Mouse (Mus musculus) bone marrow, adult 2 months (tissue): ENCODE measurements around the gene Mt2.

Experiments used
- CTCF ChIP-seq: fragments of 200-500 bp; IDR thresholded peaks from 2 replicates; pipeline ENCODE4 v1.5.1; 2011; ENCODE audit warnings: low read length, control low read depth; ENCODE audit not compliant: control insufficient read depth, insufficient read depth
- POLR2A ChIP-seq: fragments of 200-500 bp; IDR thresholded peaks from 2 replicates; pipeline ENCODE4 v1.6.1; 2011; ENCODE audit warnings: low read depth, mild to moderate bottlenecking, control low read depth, low read length, borderline replicate concordance; ENCODE audit not compliant: control insufficient read depth

DNA sequence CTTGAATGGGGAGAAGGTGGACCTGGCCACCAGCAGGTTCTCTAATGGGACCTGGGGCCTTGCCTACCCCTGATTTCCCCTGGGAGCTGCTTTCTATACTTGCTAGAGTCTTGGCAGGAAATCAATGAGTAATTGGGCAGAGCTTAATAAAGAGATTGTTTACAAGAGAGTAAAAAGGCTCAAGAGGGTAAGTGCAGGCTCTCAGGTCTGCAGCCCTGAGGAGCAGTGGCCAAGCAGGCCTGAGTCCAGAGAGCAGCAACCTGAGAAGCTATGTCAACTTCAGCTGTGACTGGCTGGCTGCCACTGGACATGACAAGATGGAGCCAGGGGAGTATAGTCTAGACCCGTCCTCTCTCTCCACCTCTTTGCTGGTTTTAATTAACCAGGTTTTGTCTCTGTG is 20.5 kb downstream of the Mt2 start:
- TF ChIP-seq CTCF = no peak
- TF ChIP-seq POLR2A = no peak
